Mouse (Mus musculus) hindbrain, postnatal 0 days (tissue): Measurements from ENCODE around the gene Sult1a1. TPM values are rescaled to one million over a fixed set of nuclear protein-coding genes. Genes with fewer than 3 reads are reported as not detected.
A peak's percentile ranks its signal among the peaks of the same experiment; 100 is the strongest.

Source experiments
- ATAC-seq: fragments of 200-750 bp; cut with Nextera tagmentation; 2 replicates; pipeline ENCODE4 v1.8.0; 2017; ENCODE audit warnings: mild to moderate bottlenecking, moderate TSS enrichment, moderate library complexity
- DNase-seq: peaks from one replicate; pipeline ENCODE4 v3.0.0-alpha.2; 2015; ENCODE audit warnings: low spot score
- H3K27ac ChIP-seq: fragments of 300-500 bp; sonication (generic); 2 replicates; pipeline ENCODE4 v1.5.1; 2014; ENCODE audit warnings: mild to moderate bottlenecking
- H3K27me3 ChIP-seq: fragments of 300-500 bp; sonication (generic); 2 replicates; pipeline ENCODE4 v1.6.1; 2014; ENCODE audit warnings: low read length, mixed read lengths; ENCODE audit not compliant: insufficient read depth
- H3K36me3 ChIP-seq: fragments of 300-500 bp; sonication (generic); 2 replicates; pipeline ENCODE4 v1.6.1; 2014; ENCODE audit warnings: low read length, mixed read lengths; ENCODE audit not compliant: insufficient read depth
- H3K4me1 ChIP-seq: fragments of 300-500 bp; sonication (generic); 2 replicates; pipeline ENCODE4 v1.6.1; 2014; ENCODE audit warnings: antibody characterized with exemption, low read length, mixed read lengths; ENCODE audit not compliant: insufficient read depth
- H3K4me2 ChIP-seq: fragments of 300-500 bp; sonication (generic); 2 replicates; pipeline ENCODE4 v1.6.1; 2014; ENCODE audit warnings: low read depth, mild to moderate bottlenecking, low read length, moderate library complexity, mixed read lengths
- H3K4me3 ChIP-seq: fragments of 300-500 bp; sonication (generic); 2 replicates; pipeline ENCODE4 v1.5.1; 2014; ENCODE audit warnings: low read length
- H3K9ac ChIP-seq: fragments of 300-500 bp; sonication (generic); replicated peaks from 2 replicates; pipeline ENCODE4 v1.6.1; 2014; ENCODE audit warnings: mild to moderate bottlenecking, low read length, moderate library complexity, mixed read lengths
- H3K9me3 ChIP-seq: fragments of 300-500 bp; sonication (generic); 2 replicates; pipeline ENCODE4 v1.6.1; 2016; ENCODE audit warnings: low read length, mixed read lengths
- CTCF ChIP-seq: IDR thresholded peaks from 2 replicates; pipeline ENCODE4 v1.5.1; 2016; ENCODE audit warnings: antibody characterized with exemption, control low read depth, low read depth
- WGBS: fragments of 180-500 bp; shearing (Covaris S2); extraction: QIAGEN DNeasy Blood & Tissue Kit; methylation state at CpG from one replicate; pipeline ENCODE4 v1.1.7; 2014; 5-methylcytosine and 5-hydroxymethylcytosine counted together
- polyA plus RNA-seq: library from polyadenylated mRNA; unstranded; fragments of >200 nt; fragmentation: Nextera tagmentation; extraction: Ambion mirVana; gene quantifications from 2 replicates; pipeline ENCODE4 v1.2.1, GENCODE M21; 2015
- total RNA-seq: library from RNA; depleted of rRNA; stranded (reverse); fragments of >200 nt; gene quantifications from 2 replicates; pipeline ENCODE4 v1.2.3, GENCODE M21; 2014; rRNA removed

The Sult1a1 gene
- total and polyA plus RNA-seq, 2 experiments from 2014 or later = 19.4 to 34.8 TPM

DNA sequence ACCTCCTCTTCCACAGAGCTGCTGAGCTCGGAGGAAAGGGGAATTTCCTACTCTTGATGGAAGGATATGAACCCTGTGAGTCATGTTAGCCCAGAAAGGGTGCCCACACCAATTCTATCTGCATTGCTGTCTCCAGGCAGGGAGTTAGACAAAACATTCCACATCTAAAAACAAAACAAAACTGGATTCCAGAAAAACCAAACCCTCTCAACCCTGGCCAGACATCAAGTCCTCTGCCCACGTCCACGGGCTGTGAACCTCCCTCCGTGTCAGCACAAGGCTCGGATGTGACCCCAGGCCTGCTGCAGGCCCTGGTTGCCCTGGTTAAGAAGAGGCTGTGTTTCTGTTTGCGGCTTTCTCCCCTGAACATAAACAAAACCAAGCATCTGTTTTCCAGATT, 48.1 kb downstream of the Sult1a1 start:
- no peak for TF ChIP-seq CTCF
- no peaks in the 10 kb centered on the region for H3K27me3 ChIP-seq
- no peak overlapping the region for H3K27ac ChIP-seq
- no peak overlapping the region for H3K4me3 ChIP-seq
- no peaks in the 10 kb centered on the region for H3K9me3 ChIP-seq
- H3K36me3 ChIP-seq = no peaks in the 10 kb centered on the region
- H3K4me1 ChIP-seq = no peaks in the 10 kb centered on the region
- H3K9ac ChIP-seq = no peak overlapping the region
- ATAC-seq = no peak
- WGBS = 75% methylated on average over 6 of the region's 6 CpGs
- H3K4me2 ChIP-seq = no peak overlapping the region
- DNase-seq = no peak

DNA sequence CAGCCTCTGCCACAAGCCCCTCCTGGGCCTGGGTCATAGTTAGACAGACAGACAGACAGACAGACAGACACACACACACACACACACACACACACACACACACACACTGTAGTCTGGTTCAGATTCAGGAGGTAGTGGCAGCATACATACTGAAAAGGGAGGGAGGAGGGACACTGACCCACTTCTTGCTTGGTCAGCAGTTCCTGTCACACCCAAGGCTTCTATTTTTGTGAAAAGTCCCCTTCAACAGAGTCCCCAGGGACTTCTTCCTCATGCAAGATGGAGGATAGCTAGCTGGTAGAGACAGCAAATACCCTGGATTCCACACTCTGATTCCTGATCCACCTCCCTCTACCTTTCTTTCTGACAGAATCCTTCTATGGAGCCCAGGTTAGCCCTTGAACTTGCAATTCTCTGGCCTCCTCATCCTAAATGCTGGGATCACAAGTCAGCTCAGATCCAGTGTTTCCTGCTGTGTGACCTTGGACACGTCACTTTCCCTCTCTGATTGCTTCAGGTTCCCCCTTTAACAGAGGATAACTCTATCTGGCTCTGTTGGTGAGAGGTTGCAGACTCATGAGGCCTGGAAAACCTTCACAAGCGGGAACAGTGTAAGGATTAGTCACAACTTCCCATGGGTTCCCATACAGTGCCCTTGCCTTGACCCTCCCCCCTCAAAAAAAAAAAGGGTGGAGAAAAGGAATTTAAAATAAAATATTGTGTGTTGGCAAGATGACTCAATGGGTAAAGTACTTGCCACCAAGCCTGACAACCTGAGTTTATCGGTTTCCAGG, 50.2 kb downstream of the Sult1a1 start:
- Histone ChIP-seq H3K4me3 (no peak overlapping the region), H3K9ac (no peak overlapping the region), H3K4me1 (no peaks in the 10 kb centered on the region), H3K27ac (no peak overlapping the region), H3K9me3 (no peaks in the 10 kb centered on the region), H3K36me3 (no peaks in the 10 kb centered on the region), H3K27me3 (no peaks in the 10 kb centered on the region), H3K4me2 (no peak overlapping the region)
- no peak for TF ChIP-seq CTCF
- ATAC-seq (no peak), DNase-seq (no peak)
- WGBS = 77% methylated on average over 3 of the region's 3 CpGs

DNA sequence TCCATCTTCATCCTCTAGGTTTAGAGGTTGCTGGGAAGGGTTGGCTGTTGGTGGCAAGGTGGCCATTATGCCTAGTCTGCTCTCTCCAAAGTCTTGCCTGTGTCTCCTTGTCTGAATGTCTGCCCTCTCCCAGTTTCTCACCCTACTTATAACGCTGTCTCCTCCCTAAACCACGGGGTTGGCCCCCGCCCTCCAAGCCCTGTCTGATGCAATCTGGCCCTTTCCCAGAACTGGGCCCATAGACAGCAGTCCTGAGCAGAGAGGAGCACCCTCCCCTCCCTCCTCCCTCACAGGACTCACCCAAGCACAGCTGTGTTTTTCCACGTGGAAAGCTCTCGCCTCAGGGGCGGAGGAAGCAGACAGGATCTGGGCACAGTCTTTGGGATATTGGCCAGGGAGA, 50.9 kb downstream of the Sult1a1 start:
- H3K4me1 ChIP-seq = no peaks in the 10 kb centered on the region
- WGBS = 47% methylated on average over 6 of the region's 6 CpGs
- no peaks in the 10 kb centered on the region for H3K27me3 ChIP-seq
- H3K9me3 ChIP-seq = no peaks in the 10 kb centered on the region
- ATAC-seq (peak; percentile 56; the same call in 1 of the 2 replicates), DNase-seq (peak; percentile 42)
- H3K4me3 ChIP-seq = no peak overlapping the region
- H3K36me3 ChIP-seq = no peaks in the 10 kb centered on the region
- no peak overlapping the region for H3K9ac ChIP-seq
- no peak overlapping the region for H3K27ac ChIP-seq
- H3K4me2 ChIP-seq = no peak overlapping the region
- TF ChIP-seq CTCF = no peak

- ATAC-seq (no peak), DNase-seq (no peak)
- H3K4me1 ChIP-seq = no peaks in the 10 kb centered on the region
- no peak for TF ChIP-seq CTCF
- no peaks in the 10 kb centered on the region for H3K9me3 ChIP-seq
- H3K9ac ChIP-seq = no peak overlapping the region
- no peaks in the 10 kb centered on the region for H3K36me3 ChIP-seq
- H3K4me2 ChIP-seq = no peak overlapping the region
- no peaks in the 10 kb centered on the region for H3K27me3 ChIP-seq
- no peak overlapping the region for H3K27ac ChIP-seq
- H3K4me3 ChIP-seq = no peak overlapping the region
- WGBS = 76% methylated on average over 16 of the region's 16 CpGs
These were observed 51.5 kb downstream of the Sult1a1 start for GRCm38 (mm10) chr7:126624774-126625173.

- H3K4me3 ChIP-seq = no peak overlapping the region
- H3K27me3 ChIP-seq = no peaks in the 10 kb centered on the region
- no peaks in the 10 kb centered on the region for H3K9me3 ChIP-seq
- ATAC-seq (no peak), DNase-seq (no peak)
- H3K36me3 ChIP-seq = no peaks in the 10 kb centered on the region
- TF ChIP-seq CTCF = no peak
- H3K27ac ChIP-seq = no peak overlapping the region
- WGBS = 71% methylated on average over 1 of the region's 1 CpGs
- no peak overlapping the region for H3K4me2 ChIP-seq
- H3K4me1 ChIP-seq = no peaks in the 10 kb centered on the region
- H3K9ac ChIP-seq = no peak overlapping the region
These were observed 52.9 kb downstream of the Sult1a1 start for GRCm38 (mm10) chr7:126623381-126623780.

Other genes starting within 250 kb of the Sult1a1 start
- 22.2 and 22.5 TPM in 2 replicates for gene Rabep2, start 247.7 kb downstream of the Sult1a1 start, total RNA-seq
- gene Rabep2, start 247.7 kb downstream of the Sult1a1 start, polyA plus RNA-seq = 19.2 TPM in 2 replicates
- gene Atp2a1, start 213.3 kb downstream of the Sult1a1 start, total RNA-seq = 0.99 and 5.4 TPM in 2 replicates
- 0.40 and 0.68 TPM in 2 replicates for gene Atp2a1, start 213.3 kb downstream of the Sult1a1 start, polyA plus RNA-seq
- 34.1 and 41.1 TPM in 2 replicates for gene Sh2b1, start 201.0 kb downstream of the Sult1a1 start, total RNA-seq
- 50.4 and 54.5 TPM in 2 replicates for gene Sh2b1, start 201.0 kb downstream of the Sult1a1 start, polyA plus RNA-seq
- gene Tufm, start 189.1 kb downstream of the Sult1a1 start, total RNA-seq = 62.5 and 66.1 TPM in 2 replicates
- 106 TPM in 2 replicates for gene Tufm, start 189.1 kb downstream of the Sult1a1 start, polyA plus RNA-seq
- gene Atxn2l, start 173.0 kb downstream of the Sult1a1 start, total RNA-seq = 71.1 and 72.3 TPM in 2 replicates
- gene Atxn2l, start 173.0 kb downstream of the Sult1a1 start, polyA plus RNA-seq = 45.9 and 54.0 TPM in 2 replicates
- gene Eif3c, start 110.0 kb downstream of the Sult1a1 start, total RNA-seq = 112 and 118 TPM in 2 replicates
- 198 and 204 TPM in 2 replicates for gene Eif3c, start 110.0 kb downstream of the Sult1a1 start, polyA plus RNA-seq
- 0.25 and 6.3 TPM in 2 replicates for gene Apobr, start 91.5 kb downstream of the Sult1a1 start, total RNA-seq
- 0.47 and 0.50 TPM in 2 replicates for gene Apobr, start 91.5 kb downstream of the Sult1a1 start, polyA plus RNA-seq
- gene Cln3, start 90.6 kb downstream of the Sult1a1 start, total RNA-seq = 27.7 and 34.2 TPM in 2 replicates
- 22.3 and 25.1 TPM in 2 replicates for gene Cln3, start 90.6 kb downstream of the Sult1a1 start, polyA plus RNA-seq
- gene Il27, start 81.5 kb downstream of the Sult1a1 start, total RNA-seq = 0.94 TPM in 1 of 2 replicates, not detected in the other
- gene Il27, start 81.5 kb downstream of the Sult1a1 start, polyA plus RNA-seq = not detected in 2 replicates
- gene Nupr1, start 45.6 kb downstream of the Sult1a1 start, total RNA-seq = 5.9 and 6.7 TPM in 2 replicates
- gene Nupr1, start 45.6 kb downstream of the Sult1a1 start, polyA plus RNA-seq = 19.1 and 19.5 TPM in 2 replicates
- 35.1 and 36.3 TPM in 2 replicates for gene Sgf29, start 27.1 kb downstream of the Sult1a1 start, total RNA-seq
- 47.0 and 49.9 TPM in 2 replicates for gene Sgf29, start 27.1 kb downstream of the Sult1a1 start, polyA plus RNA-seq
- 67.1 and 122 TPM in 2 replicates for gene Bola2, start 19.0 kb upstream of the Sult1a1 start, total RNA-seq
- 164 and 172 TPM in 2 replicates for gene Bola2, start 19.0 kb upstream of the Sult1a1 start, polyA plus RNA-seq
- 17.0 and 17.6 TPM in 2 replicates for gene Slx1b, start 19.4 kb upstream of the Sult1a1 start, total RNA-seq
- gene Slx1b, start 19.4 kb upstream of the Sult1a1 start, polyA plus RNA-seq = 8.6 and 9.3 TPM in 2 replicates
- gene Coro1a, start 31.4 kb upstream of the Sult1a1 start, total RNA-seq = 113 and 150 TPM in 2 replicates
- 88.1 and 93.7 TPM in 2 replicates for gene Coro1a, start 31.4 kb upstream of the Sult1a1 start, polyA plus RNA-seq
- 109 and 132 TPM in 2 replicates for gene Mapk3, start 83.2 kb upstream of the Sult1a1 start, total RNA-seq
- 99.9 and 107 TPM in 2 replicates for gene Mapk3, start 83.2 kb upstream of the Sult1a1 start, polyA plus RNA-seq
- 0.43 and 3.4 TPM in 2 replicates for gene Gdpd3, start 89.9 kb upstream of the Sult1a1 start, total RNA-seq
- 0.92 and 0.99 TPM in 2 replicates for gene Gdpd3, start 89.9 kb upstream of the Sult1a1 start, polyA plus RNA-seq
- gene Ypel3, start 100.5 kb upstream of the Sult1a1 start, total RNA-seq = 163 and 240 TPM in 2 replicates
- gene Ypel3, start 100.5 kb upstream of the Sult1a1 start, polyA plus RNA-seq = 239 and 242 TPM in 2 replicates
- gene Tbx6, start 105.1 kb upstream of the Sult1a1 start, total RNA-seq = 0.16 and 2.1 TPM in 2 replicates
- gene Tbx6, start 105.1 kb upstream of the Sult1a1 start, polyA plus RNA-seq = 0.26 and 0.29 TPM in 2 replicates
- 126 and 199 TPM in 2 replicates for gene Ppp4c, start 116.1 kb upstream of the Sult1a1 start, total RNA-seq
- 142 and 143 TPM in 2 replicates for gene Ppp4c, start 116.1 kb upstream of the Sult1a1 start, polyA plus RNA-seq
- gene Fam57b, start 121.2 kb upstream of the Sult1a1 start, total RNA-seq = 40.1 and 44.8 TPM in 2 replicates
- gene Fam57b, start 121.2 kb upstream of the Sult1a1 start, polyA plus RNA-seq = 40.7 and 44.3 TPM in 2 replicates
- not detected in 2 replicates for gene 4930451I11Rik, start 155.2 kb upstream of the Sult1a1 start, total RNA-seq
- 0.54 TPM in 1 of 2 replicates, not detected in the other for gene 4930451I11Rik, start 155.2 kb upstream of the Sult1a1 start, polyA plus RNA-seq
- gene Doc2a, start 171.0 kb upstream of the Sult1a1 start, total RNA-seq = 40.5 and 57.3 TPM in 2 replicates
- 31.3 and 37.6 TPM in 2 replicates for gene Doc2a, start 171.0 kb upstream of the Sult1a1 start, polyA plus RNA-seq
- 4.3 and 9.4 TPM in 2 replicates for gene Hirip3, start 185.5 kb upstream of the Sult1a1 start, total RNA-seq
- gene Hirip3, start 185.5 kb upstream of the Sult1a1 start, polyA plus RNA-seq = 20.6 and 21.1 TPM in 2 replicates
- gene Ino80e, start 185.9 kb upstream of the Sult1a1 start, total RNA-seq = 61.0 and 66.9 TPM in 2 replicates
- gene Ino80e, start 185.9 kb upstream of the Sult1a1 start, polyA plus RNA-seq = 85.2 and 85.5 TPM in 2 replicates
- gene Taok2, start 208.3 kb upstream of the Sult1a1 start, total RNA-seq = 140 and 143 TPM in 2 replicates
- 41.0 and 43.7 TPM in 2 replicates for gene Taok2, start 208.3 kb upstream of the Sult1a1 start, polyA plus RNA-seq
- 45.9 and 47.0 TPM in 2 replicates for gene Tmem219, start 246.5 kb upstream of the Sult1a1 start, total RNA-seq
- 35.1 and 39.1 TPM in 2 replicates for gene Tmem219, start 246.5 kb upstream of the Sult1a1 start, polyA plus RNA-seq